Mouse (Mus musculus) lung, embryonic 15.5 days (tissue): ENCODE measurements around the gene Gria2. TPM values are rescaled to one million over a fixed set of nuclear protein-coding genes. Genes with fewer than 3 reads are reported as not detected.

Experiments used
- ATAC-seq: fragments of 200-750 bp; cut with Nextera tagmentation; 2 replicates; pipeline ENCODE4 v1.8.0; 2017; ENCODE audit warnings: moderate number of reproducible peaks, borderline replicate concordance; ENCODE audit not compliant: low FRiP score, low TSS enrichment; ENCODE audit errors: extremely low read depth
- H3K27ac ChIP-seq: fragments of 300-500 bp; sonication (generic); 2 replicates; pipeline ENCODE4 v1.5.1; 2015; ENCODE audit warnings: moderate library complexity, mild to moderate bottlenecking, inconsistent platforms
- H3K27me3 ChIP-seq: fragments of 300-500 bp; sonication (generic); 2 replicates; pipeline ENCODE4 v1.6.1; 2015; ENCODE audit warnings: inconsistent platforms
- H3K36me3 ChIP-seq: fragments of 300-500 bp; sonication (generic); 2 replicates; pipeline ENCODE4 v1.6.1; 2015; ENCODE audit warnings: inconsistent platforms
- H3K4me1 ChIP-seq: fragments of 300-500 bp; sonication (generic); 2 replicates; pipeline ENCODE4 v1.6.1; 2015; ENCODE audit warnings: inconsistent platforms
- H3K4me2 ChIP-seq: fragments of 300-500 bp; sonication (generic); 2 replicates; pipeline ENCODE4 v1.6.1; 2015; ENCODE audit warnings: inconsistent platforms, mild to moderate bottlenecking, moderate library complexity
- H3K4me3 ChIP-seq: fragments of 300-500 bp; sonication (generic); 2 replicates; pipeline ENCODE4 v1.5.1; 2015; ENCODE audit warnings: mild to moderate bottlenecking, inconsistent platforms
- H3K9ac ChIP-seq: fragments of 300-500 bp; sonication (generic); 2 replicates; pipeline ENCODE4 v1.6.1; 2015; ENCODE audit warnings: inconsistent platforms
- H3K9me3 ChIP-seq: fragments of 300-500 bp; sonication (generic); 2 replicates; pipeline ENCODE4 v1.6.1; 2016; ENCODE audit warnings: inconsistent platforms
- WGBS: fragments of 180-500 bp; shearing (Covaris S2); methylation state at CpG from one replicate; pipeline ENCODE4 v1.1.7; 2015; 5-methylcytosine and 5-hydroxymethylcytosine counted together
- polyA plus RNA-seq: library from polyadenylated mRNA; unstranded; fragments of >200 nt; fragmentation: Nextera tagmentation; extraction: Ambion mirVana; gene quantifications from 2 replicates; pipeline ENCODE4 v1.2.1, GENCODE M21; 2015

Gria2 gene
- polyA plus RNA-seq, 1 experiment from 2014 or later = 0.46 TPM

DNA sequence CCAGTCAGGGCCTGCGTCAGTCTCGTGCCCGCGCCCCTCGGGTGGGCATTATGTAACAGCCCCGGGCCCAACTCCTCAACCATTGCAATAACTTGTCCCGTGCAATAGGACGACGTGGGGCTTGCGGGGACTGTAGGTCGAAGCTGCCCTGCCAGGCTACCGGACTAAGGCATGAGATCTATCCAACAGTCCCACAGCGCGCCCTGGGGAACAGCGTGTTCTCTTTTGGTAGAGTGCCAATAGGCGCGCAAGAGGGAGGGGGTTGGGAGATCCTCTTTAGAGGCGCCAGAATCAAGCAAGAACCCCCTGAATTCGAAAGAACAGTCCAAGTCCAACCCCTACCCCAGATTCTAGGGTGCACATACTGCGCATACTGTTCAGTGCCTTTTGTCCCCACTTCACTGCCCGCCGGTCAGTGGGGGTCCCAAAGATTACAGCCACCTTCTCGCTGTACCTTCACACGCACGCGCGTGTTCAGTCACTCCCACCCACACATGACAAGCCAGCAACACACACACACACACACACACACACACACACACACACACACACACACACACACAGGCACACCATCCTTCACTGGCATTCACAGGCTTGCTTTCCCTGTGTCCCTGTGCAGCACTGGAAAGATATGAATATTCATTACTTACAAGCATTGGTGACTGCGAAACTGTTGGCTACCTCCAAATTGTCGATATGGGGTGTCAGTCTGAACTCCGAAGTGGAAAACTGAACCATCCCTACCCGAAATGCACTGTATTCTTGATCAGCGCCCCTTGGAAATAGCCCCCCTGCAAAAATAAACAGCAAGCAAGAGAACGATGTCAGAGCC, 1.4 kb downstream of the Gria2 start:
- peaks cover 11% of the 10 kb centered on the region for H3K4me1 ChIP-seq
- no peaks in the 10 kb centered on the region for H3K9me3 ChIP-seq
- H3K4me2 ChIP-seq = peak overlapping the region; percentile 55
- peak overlapping the region; percentile 24 for H3K4me3 ChIP-seq
- no peaks in the 10 kb centered on the region for H3K36me3 ChIP-seq
- 9% methylated on average over 33 of the region's 33 CpGs for WGBS
- ATAC-seq = peak; percentile 57; the same call in 1 of the 2 replicates
- H3K9ac ChIP-seq = no peak overlapping the region
- H3K27ac ChIP-seq = no peak overlapping the region
- peaks cover 28% of the 10 kb centered on the region for H3K27me3 ChIP-seq

DNA sequence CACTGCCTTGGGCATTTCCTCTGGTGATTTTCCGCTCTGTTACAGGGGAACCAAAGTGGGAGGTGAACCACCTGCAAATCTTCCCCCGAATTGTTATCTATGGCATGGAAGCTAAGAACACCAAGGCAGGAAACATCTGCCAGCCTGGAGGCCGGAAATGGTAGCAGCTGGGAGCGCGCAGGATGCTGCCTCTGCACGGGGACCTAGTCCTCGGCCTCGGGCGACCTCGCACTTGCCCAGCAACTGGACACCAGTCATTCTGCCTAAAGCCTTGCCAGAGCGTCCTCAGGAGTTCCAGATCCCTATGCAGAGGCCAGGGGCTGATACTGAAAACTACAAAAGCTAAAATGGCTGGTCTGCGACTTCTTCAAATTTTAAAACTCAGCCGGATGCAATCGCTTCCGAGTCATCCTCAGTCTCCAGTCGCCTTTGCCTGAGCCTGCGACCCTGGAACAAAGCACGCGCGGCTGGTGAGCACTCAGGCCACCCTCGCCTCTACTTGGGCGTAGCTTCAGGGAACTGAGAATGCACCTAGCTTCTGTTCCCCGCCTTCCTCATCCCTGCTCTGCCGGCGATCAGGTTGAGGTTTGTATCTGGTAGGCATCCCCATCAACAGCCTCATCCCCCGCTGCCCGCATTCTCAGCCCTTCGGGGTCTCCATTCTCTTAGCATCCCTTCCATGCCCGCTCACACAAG, 2.2 kb downstream of the Gria2 start:
- 2% methylated on average over 29 of the region's 29 CpGs for WGBS
- ATAC-seq = peak; percentile 49; the same call in 1 of the 2 replicates
- Histone ChIP-seq H3K27me3 (peaks cover 28% of the 10 kb centered on the region), H3K27ac (no peak overlapping the region), H3K9ac (no peak overlapping the region), H3K36me3 (no peaks in the 10 kb centered on the region), H3K9me3 (no peaks in the 10 kb centered on the region), H3K4me1 (peaks cover 11% of the 10 kb centered on the region), H3K4me2 (peak overlapping the region; percentile 55), H3K4me3 (peak overlapping the region; percentile 24)

DNA sequence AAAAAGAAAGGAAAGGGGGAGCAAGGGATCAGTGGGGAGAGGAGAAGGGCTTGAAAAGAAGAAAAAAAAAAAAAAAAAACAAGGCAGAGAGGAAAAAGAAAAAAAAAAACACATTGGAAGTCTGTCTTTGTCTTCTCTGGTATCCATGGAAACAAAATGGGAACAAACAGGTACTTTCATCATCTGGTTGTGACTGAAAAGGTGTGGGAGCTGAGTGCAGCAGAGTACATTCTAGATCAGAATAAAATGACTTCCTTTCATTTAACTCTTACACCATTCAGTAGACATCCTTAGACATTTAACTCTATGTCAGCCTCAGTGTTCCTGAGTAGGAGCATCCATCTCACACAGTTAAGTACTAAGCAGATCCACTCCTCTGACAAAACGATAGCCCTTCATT, 4.7 kb downstream of the Gria2 start:
- Histone ChIP-seq H3K36me3 (no peaks in the 10 kb centered on the region), H3K4me1 (peaks cover 11% of the 10 kb centered on the region), H3K9ac (no peak overlapping the region), H3K4me2 (no peak overlapping the region), H3K27ac (no peak overlapping the region), H3K27me3 (peaks cover 28% of the 10 kb centered on the region), H3K4me3 (no peak overlapping the region), H3K9me3 (no peaks in the 10 kb centered on the region)
- 67% methylated on average over 1 of the region's 1 CpGs for WGBS
- ATAC-seq = no peak

DNA sequence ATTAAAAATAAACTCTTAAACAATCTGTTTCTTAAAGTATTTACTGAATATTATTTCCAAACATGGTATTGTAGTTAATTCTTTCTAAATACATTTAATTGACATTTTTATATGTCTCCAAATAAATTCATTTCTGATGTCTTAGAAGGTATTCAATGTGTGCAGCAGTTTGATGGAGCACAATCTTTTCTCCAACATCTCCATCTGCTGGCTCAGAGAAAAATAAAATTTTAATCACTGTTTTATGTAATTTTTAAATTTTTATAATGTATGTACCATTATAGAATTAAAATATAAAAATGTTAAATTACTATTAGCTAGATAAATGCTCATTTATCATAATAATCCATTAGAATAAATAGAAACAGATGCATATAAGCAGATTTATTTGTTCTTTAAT, 5.9 kb downstream of the Gria2 start:
- peaks cover 18% of the 10 kb centered on the region for H3K27me3 ChIP-seq
- H3K4me3 ChIP-seq = no peak overlapping the region
- no peak overlapping the region for H3K27ac ChIP-seq
- H3K36me3 ChIP-seq = no peaks in the 10 kb centered on the region
- H3K4me2 ChIP-seq = no peak overlapping the region
- H3K9ac ChIP-seq = no peak overlapping the region
- peaks cover 7% of the 10 kb centered on the region for H3K4me1 ChIP-seq
- H3K9me3 ChIP-seq = no peaks in the 10 kb centered on the region
- ATAC-seq = no peak

DNA sequence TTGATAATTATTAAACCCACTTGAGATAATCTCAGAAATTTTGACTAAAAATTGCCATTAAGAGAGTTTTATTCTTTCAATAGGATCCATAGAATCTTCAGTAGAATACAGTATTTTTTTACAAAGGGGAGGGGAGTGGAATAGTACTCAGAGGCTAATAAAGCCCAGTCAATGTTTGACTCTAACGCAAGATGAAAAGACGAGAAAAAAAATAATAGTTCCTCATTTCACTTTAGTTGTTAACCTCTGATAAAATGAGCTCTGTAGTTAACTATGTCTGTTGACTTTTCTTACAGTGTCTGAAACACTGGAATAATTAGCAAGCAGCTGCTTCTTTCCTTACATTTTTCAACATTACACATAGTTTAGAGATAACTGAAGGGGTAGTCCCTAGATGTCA, 7.4 kb downstream of the Gria2 start:
- Histone ChIP-seq H3K4me2 (no peak overlapping the region), H3K27me3 (peaks cover 3% of the 10 kb centered on the region; the same call in 1 of the 2 replicates), H3K9ac (no peak overlapping the region), H3K27ac (no peak overlapping the region), H3K36me3 (no peaks in the 10 kb centered on the region), H3K4me3 (no peak overlapping the region), H3K9me3 (no peaks in the 10 kb centered on the region), H3K4me1 (no peaks in the 10 kb centered on the region)
- 70% methylated on average over 2 of the region's 2 CpGs for WGBS
- no peak for ATAC-seq

DNA sequence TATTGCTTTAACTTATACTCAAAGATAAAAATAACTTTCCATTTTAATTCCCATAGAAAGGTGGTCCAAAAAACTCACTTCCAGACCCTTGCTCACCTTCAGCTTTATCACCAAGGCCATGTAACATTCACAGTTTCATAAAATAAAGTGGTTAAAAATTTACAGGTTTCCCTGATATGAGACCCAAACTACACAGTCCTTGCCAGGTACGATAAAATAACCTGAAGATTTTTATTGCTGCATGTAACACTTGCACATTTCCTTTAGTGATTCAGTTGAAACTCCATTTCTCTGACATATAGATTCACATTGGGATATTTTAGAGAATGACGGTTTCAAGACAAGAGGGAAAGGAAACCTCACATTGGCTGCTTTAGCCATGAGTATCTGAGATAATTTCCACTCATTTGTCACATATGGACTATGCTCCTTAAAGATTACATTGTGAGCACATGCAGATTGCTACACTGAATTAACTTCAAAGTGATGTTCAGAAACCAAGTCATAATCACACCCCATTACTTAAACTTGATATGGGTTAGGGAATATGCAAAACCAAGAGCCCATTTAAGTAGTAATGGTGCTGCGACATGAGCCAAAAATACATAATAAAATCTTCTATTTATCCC, 15.4 kb downstream of the Gria2 start:
- WGBS = 64% methylated on average over 3 of the region's 3 CpGs
- H3K4me3 ChIP-seq = no peak overlapping the region
- no peaks in the 10 kb centered on the region for H3K27me3 ChIP-seq
- H3K4me2 ChIP-seq = no peak overlapping the region
- no peak for ATAC-seq
- H3K9ac ChIP-seq = no peak overlapping the region
- no peaks in the 10 kb centered on the region for H3K4me1 ChIP-seq
- H3K9me3 ChIP-seq = no peaks in the 10 kb centered on the region
- no peak overlapping the region for H3K27ac ChIP-seq
- no peaks in the 10 kb centered on the region for H3K36me3 ChIP-seq

DNA sequence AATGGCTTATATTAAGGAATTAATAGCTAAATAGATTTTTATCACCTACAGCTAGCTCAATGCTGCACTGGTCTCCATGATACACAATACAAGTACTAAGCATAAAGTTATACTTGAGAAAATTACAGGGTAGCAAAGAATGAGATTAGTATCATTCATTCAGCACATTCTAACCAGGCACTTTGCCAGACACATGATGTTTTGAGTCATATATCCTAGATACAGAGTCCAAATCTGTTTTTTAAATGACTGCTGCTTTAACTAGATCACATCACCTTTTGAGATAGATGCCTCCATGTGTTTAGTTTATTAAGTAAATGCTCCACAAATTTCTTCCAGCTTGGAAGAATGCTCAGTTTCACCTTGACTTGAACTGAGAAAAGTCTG, 21.5 kb downstream of the Gria2 start:
- no peaks in the 10 kb centered on the region for H3K27me3 ChIP-seq
- H3K9ac ChIP-seq = no peak overlapping the region
- no peak overlapping the region for H3K4me3 ChIP-seq
- no peaks in the 10 kb centered on the region for H3K36me3 ChIP-seq
- ATAC-seq = no peak
- no peak overlapping the region for H3K27ac ChIP-seq
- no peaks in the 10 kb centered on the region for H3K9me3 ChIP-seq
- H3K4me1 ChIP-seq = no peaks in the 10 kb centered on the region
- no peak overlapping the region for H3K4me2 ChIP-seq

DNA sequence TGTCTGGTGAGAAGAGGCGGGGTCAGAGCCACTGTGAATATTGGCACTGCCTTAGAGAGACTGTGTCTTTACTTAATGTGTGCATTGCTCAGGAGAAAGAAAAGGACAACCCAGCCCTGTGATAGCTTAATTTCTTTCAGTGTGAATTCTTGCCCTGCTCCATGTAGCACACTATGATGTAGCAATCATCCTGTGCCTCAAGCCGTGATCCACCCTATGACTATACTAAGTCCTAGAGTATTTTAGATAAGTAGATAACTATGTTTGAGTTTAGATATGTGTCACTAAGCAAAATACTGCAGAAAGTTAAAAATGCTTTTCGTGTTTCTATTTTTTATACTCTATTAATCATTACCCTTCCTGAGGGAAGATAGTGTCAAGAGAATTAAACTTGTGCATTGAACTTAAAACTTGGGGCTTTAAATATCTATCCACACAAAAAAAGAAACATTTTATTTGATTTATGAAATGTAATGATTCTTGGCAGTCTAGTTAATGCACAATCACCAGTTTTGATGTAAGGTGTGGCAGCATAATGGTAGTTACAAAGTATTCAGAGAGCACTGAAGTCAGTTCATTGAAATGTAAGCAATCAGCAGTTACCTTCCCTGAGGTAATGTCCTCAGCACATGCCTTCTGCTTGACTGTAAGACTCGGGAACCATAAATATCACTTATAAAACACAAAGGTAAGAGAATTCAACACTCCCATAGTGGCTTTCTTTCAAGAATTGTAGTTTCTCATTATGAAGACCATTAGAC, 22.1 kb downstream of the Gria2 start:
- Histone ChIP-seq H3K27me3 (no peaks in the 10 kb centered on the region), H3K4me2 (no peak overlapping the region), H3K27ac (no peak overlapping the region), H3K4me1 (no peaks in the 10 kb centered on the region), H3K36me3 (no peaks in the 10 kb centered on the region), H3K9me3 (no peaks in the 10 kb centered on the region), H3K4me3 (no peak overlapping the region), H3K9ac (no peak overlapping the region)
- WGBS = 62% methylated on average over 4 of the region's 4 CpGs
- no peak for ATAC-seq

DNA sequence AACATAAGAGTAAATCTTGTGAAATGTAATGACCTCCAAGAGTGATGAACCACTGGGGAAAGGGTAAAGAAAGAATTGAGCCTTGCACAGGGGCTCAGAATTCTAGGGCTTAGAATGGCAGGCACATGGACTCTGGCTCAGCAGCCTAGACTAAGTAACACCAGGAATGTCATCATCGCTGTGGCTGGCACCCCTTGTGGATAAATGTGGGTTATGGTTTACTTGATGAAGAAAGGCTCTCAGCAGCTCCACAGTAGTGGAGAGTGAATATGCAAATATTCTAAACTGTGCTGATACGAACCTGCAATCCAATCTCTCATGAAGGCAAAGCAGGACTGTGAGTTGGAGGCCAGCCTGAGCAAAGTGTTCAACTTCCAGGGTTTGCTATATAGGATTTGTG, 26.0 kb downstream of the Gria2 start:
- H3K27me3 ChIP-seq = no peaks in the 10 kb centered on the region
- H3K36me3 ChIP-seq = no peaks in the 10 kb centered on the region
- no peak overlapping the region for H3K9ac ChIP-seq
- H3K4me2 ChIP-seq = no peak overlapping the region
- 55% methylated on average over 2 of the region's 2 CpGs for whole genome bisulfite sequencing
- H3K4me1 ChIP-seq = no peaks in the 10 kb centered on the region
- no peak for ATAC-seq
- no peaks in the 10 kb centered on the region for H3K9me3 ChIP-seq
- no peak overlapping the region for H3K27ac ChIP-seq
- H3K4me3 ChIP-seq = no peak overlapping the region

DNA sequence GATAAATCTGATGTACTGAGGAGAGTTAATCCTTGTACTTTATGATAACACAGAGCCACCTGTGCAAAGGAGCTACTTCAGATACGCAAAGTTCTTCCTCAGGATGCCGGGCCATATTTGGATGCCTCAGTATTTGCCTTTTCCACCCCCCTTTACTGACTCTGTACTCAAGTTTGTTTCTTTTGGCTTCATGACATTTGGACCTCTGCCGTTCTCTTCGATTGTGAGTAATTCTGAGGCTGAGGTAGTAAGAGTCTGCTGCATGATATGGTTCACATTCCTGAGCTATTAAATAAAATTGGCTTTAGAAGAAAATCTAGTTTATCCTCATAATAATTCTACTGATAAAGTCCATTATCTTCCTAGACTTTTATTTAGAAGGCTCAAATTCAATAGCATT, 26.7 kb downstream of the Gria2 start:
- H3K27ac ChIP-seq = no peak overlapping the region
- no peaks in the 10 kb centered on the region for H3K9me3 ChIP-seq
- no peaks in the 10 kb centered on the region for H3K36me3 ChIP-seq
- no peak for ATAC-seq
- no peak overlapping the region for H3K9ac ChIP-seq
- no peaks in the 10 kb centered on the region for H3K27me3 ChIP-seq
- H3K4me1 ChIP-seq = no peaks in the 10 kb centered on the region
- H3K4me2 ChIP-seq = no peak overlapping the region
- H3K4me3 ChIP-seq = no peak overlapping the region
- WGBS = 75% methylated on average over 4 of the region's 4 CpGs

DNA sequence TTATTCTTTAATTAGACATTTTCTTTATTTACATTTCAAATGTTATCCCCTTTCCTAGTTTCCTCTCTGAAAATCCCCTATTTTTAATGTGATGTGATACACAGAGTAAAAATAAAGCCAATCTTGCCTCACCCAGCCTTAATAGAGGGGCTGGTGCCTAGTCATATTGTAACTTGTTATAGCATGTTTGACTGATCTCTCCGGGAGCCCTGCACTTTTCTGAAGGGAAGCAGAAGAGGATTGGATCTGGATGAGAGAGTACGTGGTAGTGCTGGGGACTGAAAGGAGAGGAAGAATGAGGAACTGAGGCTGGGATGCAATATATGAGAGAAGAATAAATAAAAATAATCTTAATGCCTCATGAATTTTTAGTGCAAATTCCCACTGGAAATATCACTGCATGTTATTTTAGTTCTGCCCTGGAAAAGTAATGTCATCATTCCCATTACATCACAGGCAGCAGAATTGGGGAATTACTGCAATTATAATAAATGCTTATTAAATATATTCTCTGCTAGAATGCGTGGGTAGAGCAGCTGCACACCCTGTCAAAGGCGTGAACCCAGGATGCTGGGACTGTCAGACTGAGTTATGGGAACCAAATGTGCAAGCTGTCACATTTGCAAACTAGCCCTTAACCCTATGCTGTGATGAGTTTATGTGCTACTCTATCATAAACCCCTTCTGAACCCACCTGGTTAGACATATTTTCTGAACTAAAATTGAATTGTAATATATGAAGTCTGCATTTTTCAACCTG, 28.4 kb downstream of the Gria2 start:
- H3K4me2 ChIP-seq = no peak overlapping the region
- WGBS = 66% methylated on average over 4 of the region's 4 CpGs
- no peak for ATAC-seq
- H3K9me3 ChIP-seq = no peaks in the 10 kb centered on the region
- no peaks in the 10 kb centered on the region for H3K36me3 ChIP-seq
- no peaks in the 10 kb centered on the region for H3K27me3 ChIP-seq
- no peak overlapping the region for H3K9ac ChIP-seq
- H3K4me3 ChIP-seq = no peak overlapping the region
- no peaks in the 10 kb centered on the region for H3K4me1 ChIP-seq
- no peak overlapping the region for H3K27ac ChIP-seq
